15 mouse cellular contexts compared by ENCODE assay signal in genomic region chr4:97357958-97358357, GRCm38 (mm10).
A peak's percentile ranks its signal among the peaks of the same experiment; 100 is the strongest.
DNase-seq lines count a peak whose midpoint lies in the region; ATAC-seq and TF ChIP-seq lines count a peak whose summit lies in the region.
"Had no signal": no experiment of that assay in that cellular context is flagged by ENCODE, and none has a peak within 500 bp of the region (broad histone marks: within the 10 kb centered on the region; RNA-seq: fewer than 3 reads in every experiment).

No protein-coding gene starts in this region.

- H3K27me3 ChIP-seq in hindbrain, postnatal 0 days (ENCODE audit: insufficient read depth, low read length): no peaks in the 10 kb centered on the region
- H3K27me3 ChIP-seq in hindbrain, embryonic 10.5 days (ENCODE audit: insufficient read depth, poor library complexity, severe bottlenecking): no peaks in the 10 kb centered on the region
- H3K27me3 ChIP-seq in lung, embryonic 14.5 days (ENCODE audit: insufficient read depth, low read length): no peaks in the 10 kb centered on the region
- H3K27me3 ChIP-seq: embryonic facial prominence, embryonic 12.5 days; midbrain, embryonic 12.5 days had no signal

- TF ChIP-seq CTCF in hindbrain, postnatal 0 days (IDR thresholded peaks at IDR 0.05; ENCODE audit: low read depth): no peak
- TF ChIP-seq CTCF in lung, embryonic 14.5 days (IDR thresholded peaks at IDR 0.05; ENCODE audit: low read depth): no peak
- no peak for TF ChIP-seq CTCF in lung, adult 2 months (IDR thresholded peaks at IDR 0.05; ENCODE audit: insufficient read depth, low read length)

- H3K27ac ChIP-seq in hindbrain, postnatal 0 days: no peak overlapping the region
- no peak overlapping the region for H3K27ac ChIP-seq in hindbrain, embryonic 10.5 days
- H3K27ac ChIP-seq in lung, embryonic 14.5 days (ENCODE audit: low read depth): 0 out of 2 replicates have a peak overlapping the region, but pooled peaks have one; percentile 13
- H3K27ac ChIP-seq: embryonic facial prominence, embryonic 12.5 days; layer of hippocampus, adult 2 months; midbrain, embryonic 12.5 days had no signal

- ATAC-seq in hindbrain, postnatal 0 days: no peak
- peak; percentile 53; the same call in 1 of the 2 replicates for ATAC-seq in lung, embryonic 14.5 days (ENCODE audit: insufficient read depth)
- ATAC-seq: CD4-positive, CD25-positive, alpha-beta regulatory T cell, adult 4 months; inflammation-experienced regulatory T-cells, adult 6 months had no signal

- peak; percentile 14 for DNase-seq in hindbrain, postnatal 0 days (ENCODE audit: low spot score)
- DNase-seq in hindbrain, embryonic 10.5 days (ENCODE audit: low spot score): no peak
- DNase-seq in lung, embryonic 14.5 days: peak; percentile 87
- no peak for DNase-seq in lung, adult 2 months
- DNase-seq in brain, adult 2 months (ENCODE audit: low read depth, low spot score): peak; percentile 23
- peak; percentile 42 for DNase-seq in lung, postnatal 10 days
- DNase-seq in thymus, postnatal 36 days: no peak
- DNase-seq: cerebellum, adult 11 months; gastrocnemius, postnatal 14 days; right cerebral cortex, postnatal 25 days had no signal

- no peak for TF ChIP-seq POLR2A in lung, adult 2 months (IDR thresholded peaks at IDR 0.05; ENCODE audit: borderline replicate concordance, extremely low read depth, low read depth, low read length)

- 41% methylated on average over 1 of the region's 1 CpGs for WGBS in hindbrain, postnatal 0 days
- WGBS in hindbrain, embryonic 10.5 days: 92% methylated on average over 1 of the region's 1 CpGs
- WGBS in lung, embryonic 14.5 days: 33% methylated on average over 1 of the region's 1 CpGs
- WGBS in lung, adult 2 months: 39% methylated on average over 1 of the region's 1 CpGs

- no peaks in the 10 kb centered on the region for H3K4me1 ChIP-seq in hindbrain, postnatal 0 days (ENCODE audit: insufficient read depth, low read length)
- H3K4me1 ChIP-seq in hindbrain, embryonic 10.5 days (replicated peaks): no peaks in the 10 kb centered on the region
- peaks cover 6% of the 10 kb centered on the region for H3K4me1 ChIP-seq in lung, embryonic 14.5 days (ENCODE audit: insufficient read depth)
- peaks cover 2% of the 10 kb centered on the region; the same call in 1 of the 2 replicates for H3K4me1 ChIP-seq in lung, adult 2 months (ENCODE audit: control insufficient read depth, insufficient read depth, low read length)
- H3K4me1 ChIP-seq: embryonic facial prominence, embryonic 12.5 days; midbrain, embryonic 12.5 days had no signal

- no peak overlapping the region for H3K4me2 ChIP-seq in hindbrain, postnatal 0 days (ENCODE audit: low read depth, low read length)
- H3K4me2 ChIP-seq in lung, embryonic 14.5 days: no peak overlapping the region
- H3K4me2 ChIP-seq: embryonic facial prominence, embryonic 12.5 days; midbrain, embryonic 12.5 days had no signal

- no peak overlapping the region for H3K9ac ChIP-seq in hindbrain, postnatal 0 days (replicated peaks; ENCODE audit: low read length)
- no peak overlapping the region for H3K9ac ChIP-seq in lung, embryonic 14.5 days
- H3K9ac ChIP-seq: embryonic facial prominence, embryonic 12.5 days; midbrain, embryonic 12.5 days had no signal

- no peaks in the 10 kb centered on the region for H3K9me3 ChIP-seq in hindbrain, postnatal 0 days (ENCODE audit: low read length)
- no peaks in the 10 kb centered on the region for H3K9me3 ChIP-seq in hindbrain, embryonic 10.5 days
- H3K9me3 ChIP-seq in lung, embryonic 14.5 days (ENCODE audit: low read depth, low read length): no peaks in the 10 kb centered on the region
- H3K9me3 ChIP-seq: embryonic facial prominence, embryonic 12.5 days; midbrain, embryonic 12.5 days had no signal

- H3K4me3 ChIP-seq in hindbrain, postnatal 0 days (ENCODE audit: low read length): no peak overlapping the region
- no peak overlapping the region for H3K4me3 ChIP-seq in hindbrain, embryonic 10.5 days
- no peak overlapping the region for H3K4me3 ChIP-seq in lung, embryonic 14.5 days (ENCODE audit: low read depth, low read length)
- H3K4me3 ChIP-seq in lung, adult 2 months (replicated peaks; ENCODE audit: extremely low read depth, low read depth, low read length): no peak overlapping the region
- H3K4me3 ChIP-seq: embryonic facial prominence, embryonic 12.5 days; layer of hippocampus, adult 2 months; midbrain, embryonic 12.5 days had no signal

- H3K36me3 ChIP-seq in hindbrain, postnatal 0 days (ENCODE audit: insufficient read depth, low read length): no peaks in the 10 kb centered on the region
- H3K36me3 ChIP-seq in hindbrain, embryonic 10.5 days: no peaks in the 10 kb centered on the region
- H3K36me3 ChIP-seq in lung, embryonic 14.5 days (ENCODE audit: insufficient read depth): no peaks in the 10 kb centered on the region
- H3K36me3 ChIP-seq: embryonic facial prominence, embryonic 12.5 days; midbrain, embryonic 12.5 days had no signal

Comparison
In these comparisons a context has a peak if more than half of its experiments do, and no peak if none do; other contexts are left out.
1. DNase-seq: peak in hindbrain, postnatal 0 days (single experiment), lung, embryonic 14.5 days (single experiment), brain, adult 2 months (single experiment) and lung, postnatal 10 days (single experiment); none in hindbrain, embryonic 10.5 days (single experiment), lung, adult 2 months (single experiment) and thymus, postnatal 36 days (0 of 2).